Mouse (Mus musculus) intestine, embryonic 16.5 days (tissue): ENCODE results near the gene Sox13. TPM values are rescaled to one million over a fixed set of nuclear protein-coding genes. Genes with fewer than 3 reads are reported as not detected.
A peak's percentile ranks its signal among the peaks of the same experiment; 100 is the strongest.

Experiments
- ATAC-seq: fragments of 200-750 bp; cut with Nextera tagmentation; 2 replicates; pipeline ENCODE4 v1.8.0; 2017; ENCODE audit warnings: moderate TSS enrichment, moderate library complexity
- H3K27ac ChIP-seq: fragments of 300-500 bp; sonication (generic); 2 replicates; pipeline ENCODE4 v1.5.1; 2014; ENCODE audit warnings: mild to moderate bottlenecking, low read length
- H3K27me3 ChIP-seq: fragments of 300-500 bp; sonication (generic); replicated peaks from 2 replicates; pipeline ENCODE4 v1.6.1; 2014; ENCODE audit warnings: low read length, control low read depth, mixed read lengths; ENCODE audit not compliant: control insufficient read depth, insufficient read depth
- H3K36me3 ChIP-seq: fragments of 300-500 bp; sonication (generic); 2 replicates; pipeline ENCODE4 v1.6.1; 2014; ENCODE audit warnings: low read length, control low read depth; ENCODE audit not compliant: control insufficient read depth, insufficient read depth
- H3K4me1 ChIP-seq: fragments of 300-500 bp; sonication (generic); 2 replicates; pipeline ENCODE4 v1.6.1; 2014; ENCODE audit warnings: low read length, control low read depth, mixed read lengths; ENCODE audit not compliant: control insufficient read depth, insufficient read depth
- H3K4me2 ChIP-seq: fragments of 300-500 bp; sonication (generic); 2 replicates; pipeline ENCODE4 v1.6.1; 2014; ENCODE audit warnings: low read depth, low read length, control low read depth
- H3K4me3 ChIP-seq: fragments of 300-500 bp; sonication (generic); 2 replicates; pipeline ENCODE4 v1.5.1; 2014; ENCODE audit warnings: mild to moderate bottlenecking, low read length
- H3K9ac ChIP-seq: fragments of 300-500 bp; sonication (generic); 2 replicates; pipeline ENCODE4 v1.6.1; 2014; ENCODE audit warnings: low read depth, low read length
- H3K9me3 ChIP-seq: fragments of 300-500 bp; sonication (generic); 2 replicates; pipeline ENCODE4 v1.6.1; 2016; ENCODE audit warnings: low read length, control low read depth; ENCODE audit not compliant: control insufficient read depth
- WGBS: fragments of 180-500 bp; shearing (Covaris S2); extraction: QIAGEN DNeasy Blood & Tissue Kit; methylation state at CpG from one replicate; pipeline ENCODE4 v1.1.7; 2014; 5-methylcytosine and 5-hydroxymethylcytosine counted together
- polyA plus RNA-seq: library from polyadenylated mRNA; unstranded; fragments of >200 nt; fragmentation: Nextera tagmentation; extraction: Ambion mirVana; gene quantifications from 2 replicates; pipeline ENCODE4 v1.2.1, GENCODE M21; 2015

Sox13 gene
- polyA plus RNA-seq, 1 experiment from 2014 or later: 5.5 TPM

- no peak for ATAC-seq
- 90% methylated on average over 5 of the region's 5 CpGs for WGBS
These were observed 27.5 kb downstream of the Sox13 start for GRCm38 (mm10) chr1:133396693-133397092.

DNA sequence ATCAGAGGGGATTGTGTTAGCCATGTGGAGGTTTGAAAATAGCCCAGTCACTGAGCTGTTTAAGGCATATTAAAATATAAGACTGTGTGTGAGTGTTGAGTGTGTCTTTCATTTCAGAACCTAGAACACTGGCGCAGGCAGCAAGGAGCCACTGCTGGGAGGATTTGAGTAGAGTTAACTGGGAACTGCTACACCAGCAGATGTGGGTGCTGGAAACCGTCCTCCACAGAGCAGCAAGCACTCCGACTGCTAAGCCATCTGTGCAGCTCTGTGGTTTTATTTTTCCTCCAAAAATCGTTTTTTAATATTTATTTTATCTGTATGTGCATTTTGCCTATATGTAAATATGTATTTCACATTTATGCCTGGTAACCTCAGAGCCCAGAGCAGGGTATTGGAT is 29.5 kb downstream of the Sox13 start:
- Histone ChIP-seq H3K4me3 (no peak overlapping the region), H3K4me1 (peaks cover 13% of the 10 kb centered on the region; the same call in 1 of the 2 replicates), H3K4me2 (no peak overlapping the region), H3K27ac (no peak overlapping the region), H3K9ac (no peak overlapping the region), H3K27me3 (no peaks in the 10 kb centered on the region), H3K9me3 (no peaks in the 10 kb centered on the region), H3K36me3 (peaks cover 16% of the 10 kb centered on the region)
- WGBS: 68% methylated on average over 4 of the region's 4 CpGs
- ATAC-seq: no peak

More at GRCm38 (mm10) chr1:133396693-133397092, 27.5 kb downstream of the Sox13 start:
- Histone ChIP-seq H3K9me3 (no peaks in the 10 kb centered on the region), H3K36me3 (peaks cover 7% of the 10 kb centered on the region; the same call in 1 of the 2 replicates), H3K4me2 (no peak overlapping the region), H3K27ac (no peak overlapping the region; the same call in 1 of the 2 replicates), H3K4me3 (no peak overlapping the region), H3K27me3 (no peaks in the 10 kb centered on the region), H3K9ac (no peak overlapping the region), H3K4me1 (peaks cover 18% of the 10 kb centered on the region)

DNA sequence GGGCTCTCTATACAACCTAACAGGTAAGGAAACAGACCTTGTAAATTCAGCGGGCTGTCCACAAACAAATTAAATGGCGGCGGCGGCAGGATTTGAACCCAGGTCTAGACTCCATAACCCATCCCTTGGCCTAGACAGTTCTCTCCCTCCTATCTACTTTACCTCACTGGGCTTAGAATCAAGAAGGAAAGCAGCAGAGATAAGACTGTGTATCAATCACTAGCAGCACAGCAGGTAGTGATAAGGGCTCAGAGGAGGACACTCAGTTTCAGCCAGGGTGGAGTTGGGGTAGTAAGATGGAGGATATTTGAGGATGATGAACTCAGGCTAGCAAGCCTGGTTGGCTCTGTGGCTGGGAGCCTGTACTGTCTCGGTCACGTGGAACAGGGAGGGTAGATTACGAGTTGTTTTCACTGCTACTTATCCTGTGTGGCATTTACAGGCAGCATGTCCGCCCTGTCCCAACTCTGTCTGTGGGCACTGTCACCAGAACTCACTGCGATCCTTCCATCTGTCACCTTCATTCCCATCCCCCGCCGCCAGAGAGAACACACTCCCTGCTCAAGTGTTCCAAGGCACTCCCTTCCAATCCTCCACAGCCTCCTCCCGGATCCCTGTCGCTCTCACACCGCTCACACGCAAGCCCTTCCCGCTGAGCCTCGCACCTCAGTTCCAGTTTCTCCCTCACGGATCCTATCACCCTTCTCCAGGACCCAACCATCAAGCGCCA is 36.5 kb downstream of the Sox13 start:
- H3K9me3 ChIP-seq: no peaks in the 10 kb centered on the region
- no peak overlapping the region for H3K27ac ChIP-seq
- H3K36me3 ChIP-seq: peaks cover 23% of the 10 kb centered on the region
- ATAC-seq: no peak
- no peak overlapping the region for H3K9ac ChIP-seq
- H3K4me3 ChIP-seq: no peak overlapping the region
- H3K4me2 ChIP-seq: no peak overlapping the region
- WGBS: 73% methylated on average over 19 of the region's 19 CpGs
- no peaks in the 10 kb centered on the region for H3K27me3 ChIP-seq
- no peaks in the 10 kb centered on the region for H3K4me1 ChIP-seq

- H3K9me3 ChIP-seq: no peaks in the 10 kb centered on the region
- H3K4me2 ChIP-seq: no peak overlapping the region
- no peaks in the 10 kb centered on the region for H3K4me1 ChIP-seq
- H3K9ac ChIP-seq: peak overlapping the region; percentile 47; the same call in 1 of the 2 replicates
- 70% methylated on average over 11 of the region's 11 CpGs for WGBS
- H3K27ac ChIP-seq: no peak overlapping the region
- H3K27me3 ChIP-seq: no peaks in the 10 kb centered on the region
- peaks cover 12% of the 10 kb centered on the region for H3K36me3 ChIP-seq
- no peak for ATAC-seq
- H3K4me3 ChIP-seq: no peak overlapping the region
These were observed 38.0 kb downstream of the Sox13 start for GRCm38 (mm10) chr1:133386209-133386608.

- WGBS: 36% methylated on average over 9 of the region's 9 CpGs
- Histone ChIP-seq H3K4me1 (no peaks in the 10 kb centered on the region), H3K27ac (no peak overlapping the region), H3K9me3 (no peaks in the 10 kb centered on the region), H3K4me2 (no peak overlapping the region), H3K27me3 (no peaks in the 10 kb centered on the region), H3K36me3 (peaks cover 11% of the 10 kb centered on the region), H3K4me3 (no peak overlapping the region), H3K9ac (peak overlapping the region; percentile 47)
- 0 out of 2 replicates have a peak, but pooled peaks have one; percentile 7 for ATAC-seq
These were observed 38.7 kb downstream of the Sox13 start for GRCm38 (mm10) chr1:133385506-133385905.

- Histone ChIP-seq H3K9ac (no peak overlapping the region), H3K4me2 (no peak overlapping the region), H3K4me1 (no peaks in the 10 kb centered on the region), H3K27me3 (no peaks in the 10 kb centered on the region), H3K27ac (no peak overlapping the region), H3K9me3 (no peaks in the 10 kb centered on the region), H3K4me3 (no peak overlapping the region), H3K36me3 (peaks cover 8% of the 10 kb centered on the region; the same call in 1 of the 2 replicates)
- WGBS: 87% methylated on average over 14 of the region's 14 CpGs
- ATAC-seq: no peak
These were observed 40.9 kb downstream of the Sox13 start for GRCm38 (mm10) chr1:133383157-133383783.

DNA sequence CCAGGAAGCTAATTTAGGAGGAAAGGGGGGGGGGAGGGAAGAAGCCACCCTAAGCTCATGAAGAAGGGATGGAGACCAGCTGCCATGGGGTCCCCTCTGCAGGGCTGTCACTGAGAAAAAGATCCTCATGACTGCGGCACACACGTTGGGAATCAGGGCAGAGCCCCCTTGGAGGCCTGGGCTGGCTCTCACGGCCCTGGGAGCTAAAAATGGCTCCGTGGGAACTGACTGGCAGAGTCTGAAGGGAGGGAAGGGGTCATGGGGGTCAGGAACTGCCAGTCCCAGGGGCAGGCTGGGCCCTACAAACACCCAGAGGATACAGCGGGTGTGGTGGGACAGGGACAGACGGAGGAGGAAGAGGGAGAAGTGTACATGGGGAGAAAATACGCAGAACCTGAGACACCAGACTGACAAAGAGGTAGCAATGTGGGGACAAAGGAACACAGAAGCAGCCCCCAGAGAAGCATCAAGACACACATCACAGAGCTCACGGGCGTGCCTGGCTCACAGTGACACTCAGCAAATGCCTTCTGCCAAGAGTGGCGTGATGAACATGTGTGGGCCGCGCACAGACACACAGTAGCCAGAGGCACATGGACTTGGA is 41.5 kb downstream of the Sox13 start:
- Histone ChIP-seq H3K36me3 (peaks cover 8% of the 10 kb centered on the region; the same call in 1 of the 2 replicates), H3K9me3 (no peaks in the 10 kb centered on the region), H3K27ac (no peak overlapping the region), H3K9ac (0 out of 2 replicates have a peak overlapping the region, but pooled peaks have one; percentile 21), H3K4me3 (no peak overlapping the region), H3K27me3 (no peaks in the 10 kb centered on the region), H3K4me2 (no peak overlapping the region), H3K4me1 (no peaks in the 10 kb centered on the region)
- 55% methylated on average over 12 of the region's 12 CpGs for WGBS
- no peak for ATAC-seq

DNA sequence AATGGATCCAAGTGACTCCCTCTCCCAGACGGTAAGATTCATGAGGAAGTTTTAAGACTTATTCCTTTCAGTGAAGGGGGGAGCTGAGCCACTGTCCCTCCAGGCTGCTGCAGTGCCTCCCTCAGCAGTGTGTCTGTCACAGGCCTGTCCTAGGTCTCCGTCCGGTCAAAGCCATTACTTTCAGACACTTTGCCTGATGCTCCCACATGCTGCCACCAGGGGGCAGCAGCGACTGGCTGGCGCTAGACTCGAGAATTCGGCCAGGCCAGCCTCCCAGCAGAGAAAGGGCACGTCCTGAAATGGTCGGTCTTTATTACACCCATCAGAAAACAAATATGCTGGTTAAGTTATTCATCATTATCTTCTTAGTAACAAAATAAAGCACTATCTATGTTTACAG is 42.2 kb downstream of the Sox13 start:
- H3K36me3 ChIP-seq: peaks cover 8% of the 10 kb centered on the region; the same call in 1 of the 2 replicates
- no peak overlapping the region for H3K4me3 ChIP-seq
- H3K4me1 ChIP-seq: no peaks in the 10 kb centered on the region
- no peaks in the 10 kb centered on the region for H3K9me3 ChIP-seq
- no peak overlapping the region for H3K9ac ChIP-seq
- H3K4me2 ChIP-seq: no peak overlapping the region
- H3K27ac ChIP-seq: no peak overlapping the region
- no peaks in the 10 kb centered on the region for H3K27me3 ChIP-seq
- ATAC-seq: peak; percentile 19; the same call in 1 of the 2 replicates
- WGBS: 9% methylated on average over 9 of the region's 9 CpGs

GRCm38 (mm10) chr1:133380347-133381065 is 43.7 kb downstream of the Sox13 start:
- H3K9me3 ChIP-seq: no peaks in the 10 kb centered on the region
- peaks cover 4% of the 10 kb centered on the region; the same call in 1 of the 2 replicates for H3K36me3 ChIP-seq
- H3K4me2 ChIP-seq: no peak overlapping the region
- no peak for ATAC-seq
- H3K4me1 ChIP-seq: peaks cover 10% of the 10 kb centered on the region; the same call in 1 of the 2 replicates
- H3K4me3 ChIP-seq: no peak overlapping the region
- no peaks in the 10 kb centered on the region for H3K27me3 ChIP-seq
- 69% methylated on average over 14 of the region's 14 CpGs for WGBS
- no peak overlapping the region for H3K9ac ChIP-seq
- H3K27ac ChIP-seq: no peak overlapping the region
